Mouse (Mus musculus) midbrain, embryonic 11.5 days (tissue): Measurements from ENCODE around the gene Depdc1b. TPM values are rescaled to one million over a fixed set of nuclear protein-coding genes. Genes with fewer than 3 reads are reported as not detected.

Source experiments
- ATAC-seq: fragments of 200-750 bp; cut with Nextera tagmentation; 2 replicates; pipeline ENCODE4 v1.8.0; 2017; ENCODE audit warnings: moderate TSS enrichment, moderate library complexity; ENCODE audit not compliant: low FRiP score
- DNase-seq: peaks from one replicate; pipeline ENCODE4 v3.0.0; 2015; ENCODE audit warnings: low spot score; ENCODE audit errors: missing footprints
- H3K27ac ChIP-seq: fragments of 300-500 bp; sonication (generic); 2 replicates; pipeline ENCODE4 v1.5.1; 2014; ENCODE audit warnings: low read depth, low read length
- H3K27me3 ChIP-seq: fragments of 300-500 bp; sonication (generic); 2 replicates; pipeline ENCODE4 v1.6.1; 2014; ENCODE audit warnings: mild to moderate bottlenecking, low read length, moderate library complexity, mixed read lengths; ENCODE audit not compliant: control insufficient read depth, insufficient read depth
- H3K36me3 ChIP-seq: fragments of 300-500 bp; sonication (generic); 2 replicates; pipeline ENCODE4 v1.6.1; 2014; ENCODE audit warnings: mild to moderate bottlenecking, low read length, moderate library complexity, mixed read lengths; ENCODE audit not compliant: control insufficient read depth, insufficient read depth
- H3K4me1 ChIP-seq: fragments of 300-500 bp; sonication (generic); 2 replicates; pipeline ENCODE4 v1.6.1; 2014; ENCODE audit warnings: low read length; ENCODE audit not compliant: control insufficient read depth, insufficient read depth
- H3K4me2 ChIP-seq: fragments of 300-500 bp; sonication (generic); 2 replicates; pipeline ENCODE4 v1.6.1; 2014; ENCODE audit warnings: mild to moderate bottlenecking, moderate library complexity
- H3K4me3 ChIP-seq: fragments of 300-500 bp; sonication (generic); 2 replicates; pipeline ENCODE4 v1.5.1; 2014; ENCODE audit warnings: low read depth, low read length
- H3K9ac ChIP-seq: fragments of 300-500 bp; sonication (generic); 2 replicates; pipeline ENCODE4 v1.6.1; 2014; ENCODE audit warnings: low read length
- H3K9me3 ChIP-seq: fragments of 300-500 bp; sonication (generic); 2 replicates; pipeline ENCODE4 v1.6.1; 2016; ENCODE audit warnings: low read length; ENCODE audit not compliant: control insufficient read depth
- WGBS: fragments of 180-500 bp; shearing (Covaris S2); extraction: QIAGEN DNeasy Blood & Tissue Kit; methylation state at CpG from one replicate; pipeline ENCODE4 v1.1.7; 2014; 5-methylcytosine and 5-hydroxymethylcytosine counted together
- polyA plus RNA-seq: library from polyadenylated mRNA; unstranded; fragments of >200 nt; fragmentation: Nextera tagmentation; extraction: Ambion mirVana; gene quantifications from 2 replicates; pipeline ENCODE4 v1.2.1, GENCODE M21; 2014

Depdc1b gene
- polyA plus RNA-seq, result 16.8 and 17.3 TPM in 2 replicates

GRCm38 (mm10) chr13:108315702-108316486 lies at the start of gene Depdc1b:
TSS of gene Depdc1b (plus strand) at chr13:108316332.
- Histone ChIP-seq H3K27ac (0 out of 2 replicates have a peak within 1 kb of the TSS, but pooled peaks have one; percentile 27), H3K9ac (peak within 1 kb of the TSS; percentile 74), H3K36me3 (no peaks in the 10 kb centered on the region), H3K9me3 (no peaks in the 10 kb centered on the region), H3K4me2 (peak within 1 kb of the TSS; percentile 65), H3K4me1 (peaks cover 5% of the 10 kb centered on the region; the same call in 1 of the 2 replicates), H3K27me3 (no peaks in the 10 kb centered on the region), H3K4me3 (peak within 1 kb of the TSS; percentile 85)
- DNase-seq (peak; percentile 97), ATAC-seq (peak; percentile 99)
- 1% methylated on average over 48 of the region's 48 CpGs for WGBS

DNA sequence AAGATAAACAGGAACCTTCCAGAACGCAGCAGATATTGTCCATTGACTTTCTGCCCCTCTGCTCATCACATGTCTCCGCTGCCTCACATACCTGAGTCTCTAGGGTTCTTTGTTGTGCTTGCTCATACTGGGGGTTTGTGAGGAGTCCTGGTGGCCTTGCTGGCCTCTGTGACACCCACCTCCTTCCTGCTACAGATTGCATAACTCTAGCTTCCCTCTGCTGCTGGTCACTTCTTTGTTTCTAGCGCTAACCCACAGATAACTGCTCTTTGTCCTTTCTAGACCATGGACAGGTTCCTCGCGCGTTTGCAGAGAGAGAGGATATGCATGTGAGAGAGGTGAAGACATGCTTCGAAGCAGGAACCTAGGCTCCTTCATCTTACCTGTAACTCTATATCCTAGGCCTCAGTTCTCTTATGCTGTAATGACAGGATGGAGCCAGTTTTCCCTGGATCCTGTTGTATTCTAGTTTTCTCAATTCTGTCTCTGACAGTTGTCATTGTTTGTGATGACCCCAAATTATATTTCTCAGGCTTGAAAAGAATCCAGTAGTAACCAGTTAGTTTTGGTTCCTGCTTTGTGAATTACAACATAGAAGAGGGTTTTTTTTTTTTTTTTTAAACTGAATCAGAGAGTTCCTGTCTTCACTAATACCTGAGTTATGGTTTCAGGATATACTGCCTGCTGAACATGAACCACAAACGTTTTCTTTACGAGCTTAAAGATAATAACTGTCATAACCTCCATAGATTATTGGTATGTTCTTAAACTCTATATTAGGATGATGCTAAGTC lies 48.1 kb upstream of the Depdc1b start:
- H3K4me1 ChIP-seq, result no peaks in the 10 kb centered on the region
- H3K9me3 ChIP-seq, result no peaks in the 10 kb centered on the region
- no peak overlapping the region for H3K4me2 ChIP-seq
- H3K27me3 ChIP-seq, result no peaks in the 10 kb centered on the region
- no peak overlapping the region for H3K4me3 ChIP-seq
- no peak overlapping the region for H3K9ac ChIP-seq
- WGBS, result 88% methylated on average over 9 of the region's 9 CpGs
- ATAC-seq, result no peak
- DNase-seq, result no peak
- no peak overlapping the region for H3K27ac ChIP-seq
- H3K36me3 ChIP-seq, result no peaks in the 10 kb centered on the region

DNA sequence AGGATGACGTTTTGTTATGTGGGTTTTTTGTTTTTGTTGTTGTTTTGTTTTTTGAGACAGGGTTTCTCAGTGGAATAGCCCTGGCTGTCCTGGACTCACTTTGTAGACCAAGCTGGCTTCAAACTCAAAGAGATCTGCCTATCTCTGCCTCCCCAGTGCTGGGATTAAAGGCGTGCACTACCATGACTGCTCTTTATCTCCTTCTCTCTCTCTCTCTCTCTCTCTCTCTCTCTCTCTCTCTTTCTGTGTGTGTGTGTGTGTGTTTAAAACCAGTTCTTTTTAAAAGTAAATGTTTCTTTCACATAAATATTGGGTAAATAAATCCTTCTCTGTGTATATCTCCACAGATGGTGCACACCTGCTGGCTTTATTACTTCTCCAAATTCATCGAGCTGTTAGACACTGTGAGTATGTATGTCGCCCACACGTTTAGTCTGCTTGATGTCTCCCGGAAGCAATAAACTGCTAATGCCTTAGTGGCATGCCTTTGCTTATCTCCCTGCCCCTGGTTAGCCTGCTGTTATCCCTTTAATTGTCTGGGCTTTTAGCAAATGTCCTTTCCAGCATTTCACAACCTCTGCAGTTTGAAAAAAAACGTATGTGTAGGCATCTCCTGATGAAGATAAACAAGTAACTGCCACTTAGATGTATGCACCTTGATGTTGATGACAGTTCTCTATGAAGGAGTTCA lies 44.5 kb upstream of the Depdc1b start:
- ATAC-seq, result no peak
- H3K9me3 ChIP-seq, result no peaks in the 10 kb centered on the region
- H3K9ac ChIP-seq, result no peak overlapping the region
- no peak overlapping the region for H3K4me2 ChIP-seq
- no peaks in the 10 kb centered on the region for H3K27me3 ChIP-seq
- H3K36me3 ChIP-seq, result no peaks in the 10 kb centered on the region
- no peak overlapping the region for H3K27ac ChIP-seq
- H3K4me3 ChIP-seq, result no peak overlapping the region
- peaks cover 2% of the 10 kb centered on the region; the same call in 1 of the 2 replicates for H3K4me1 ChIP-seq
- no peak for DNase-seq
- whole genome bisulfite sequencing, result 81% methylated on average over 7 of the region's 7 CpGs

DNA sequence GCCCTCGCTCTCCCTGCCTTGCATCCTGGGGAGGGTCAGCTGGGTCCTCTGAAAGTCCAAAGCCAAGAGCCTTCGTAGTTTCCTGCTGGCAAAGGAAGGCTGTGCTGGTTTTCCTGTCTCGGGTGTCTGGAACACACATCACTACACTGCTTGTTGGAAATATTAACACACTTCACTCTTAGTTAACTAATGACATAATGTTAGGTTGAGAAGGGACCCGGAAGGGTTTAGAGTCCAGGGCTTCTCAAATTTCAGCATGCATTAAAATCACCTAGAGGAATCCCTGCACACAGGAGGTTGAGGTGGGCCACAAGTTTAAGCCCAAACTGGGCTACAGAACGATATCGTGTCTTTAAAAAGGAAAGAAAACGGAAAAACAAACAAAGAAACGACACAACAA lies 43.8 kb upstream of the Depdc1b start:
- H3K36me3 ChIP-seq, result no peaks in the 10 kb centered on the region
- peaks cover 2% of the 10 kb centered on the region; the same call in 1 of the 2 replicates for H3K4me1 ChIP-seq
- no peak overlapping the region for H3K4me2 ChIP-seq
- WGBS, result 85% methylated on average over 8 of the region's 8 CpGs
- H3K27me3 ChIP-seq, result no peaks in the 10 kb centered on the region
- no peaks in the 10 kb centered on the region for H3K9me3 ChIP-seq
- DNase-seq (no peak), ATAC-seq (no peak)
- no peak overlapping the region for H3K9ac ChIP-seq
- H3K27ac ChIP-seq, result no peak overlapping the region
- no peak overlapping the region for H3K4me3 ChIP-seq

DNA sequence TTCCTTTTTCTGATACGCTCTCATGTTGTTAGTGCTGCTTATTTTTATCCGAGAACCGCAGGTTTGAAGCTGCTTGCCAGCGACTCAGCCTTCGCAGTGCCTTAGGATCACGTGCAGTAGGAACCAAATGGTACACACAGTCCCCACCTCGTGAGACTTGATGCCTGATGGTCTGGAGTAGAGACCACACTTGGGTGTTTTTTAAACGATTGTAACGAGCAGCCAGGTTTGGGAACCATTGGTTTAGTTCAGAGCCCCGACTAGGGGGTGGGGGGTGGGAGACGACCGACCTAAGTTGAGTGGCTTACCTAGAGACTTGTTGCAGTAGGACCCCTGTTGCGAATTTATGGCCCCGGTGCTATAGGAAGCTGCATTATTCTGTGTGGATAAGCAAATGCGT lies 43.1 kb upstream of the Depdc1b start:
- no peaks in the 10 kb centered on the region for H3K36me3 ChIP-seq
- no peaks in the 10 kb centered on the region for H3K27me3 ChIP-seq
- H3K9me3 ChIP-seq, result no peaks in the 10 kb centered on the region
- 70% methylated on average over 15 of the region's 15 CpGs for WGBS
- H3K4me3 ChIP-seq, result no peak overlapping the region
- 0 out of 2 replicates have a peak, but pooled peaks have one; percentile 22 for ATAC-seq
- H3K27ac ChIP-seq, result no peak overlapping the region
- DNase-seq, result no peak
- H3K9ac ChIP-seq, result no peak overlapping the region
- no peak overlapping the region for H3K4me2 ChIP-seq
- H3K4me1 ChIP-seq, result peaks cover 2% of the 10 kb centered on the region; the same call in 1 of the 2 replicates

DNA sequence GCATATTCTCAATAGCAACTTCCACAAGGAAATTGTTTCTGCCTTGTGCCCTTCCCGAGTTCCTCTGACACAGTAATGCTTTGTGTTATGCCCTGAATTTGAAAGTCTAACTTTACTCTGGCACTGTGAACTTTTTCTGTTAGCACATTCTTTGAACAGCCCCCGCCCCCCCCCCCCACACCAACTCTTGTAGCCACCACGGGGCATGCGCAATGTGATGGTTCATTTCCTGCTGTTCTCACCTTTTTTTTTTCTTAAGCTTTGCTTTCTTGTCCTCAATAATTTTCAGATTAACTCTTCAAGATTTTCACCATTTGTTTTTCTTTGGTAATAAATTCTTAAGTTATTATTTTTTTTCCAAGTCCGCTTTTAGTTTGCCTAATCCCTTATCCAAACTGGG lies 42.7 kb upstream of the Depdc1b start:
- no peak for DNase-seq

GRCm38 (mm10) chr13:108276561-108276960 lies 39.6 kb upstream of the Depdc1b start:
- no peak for ATAC-seq
- 60% methylated on average over 1 of the region's 1 CpGs for WGBS
- DNase-seq, result no peak
- no peaks in the 10 kb centered on the region for H3K27me3 ChIP-seq
- H3K27ac ChIP-seq, result no peak overlapping the region
- H3K36me3 ChIP-seq, result no peaks in the 10 kb centered on the region
- no peak overlapping the region for H3K4me3 ChIP-seq
- no peak overlapping the region for H3K4me2 ChIP-seq
- H3K9me3 ChIP-seq, result no peaks in the 10 kb centered on the region
- no peak overlapping the region for H3K9ac ChIP-seq
- peaks cover 2% of the 10 kb centered on the region; the same call in 1 of the 2 replicates for H3K4me1 ChIP-seq

More for the DNA sequence above, 42.7 kb upstream of the Depdc1b start:
- no peaks in the 10 kb centered on the region for H3K9me3 ChIP-seq
- ATAC-seq, result no peak
- H3K4me2 ChIP-seq, result no peak overlapping the region
- H3K9ac ChIP-seq, result no peak overlapping the region
- WGBS, result 59% methylated on average over 5 of the region's 5 CpGs
- H3K4me3 ChIP-seq, result no peak overlapping the region
- H3K4me1 ChIP-seq, result peaks cover 2% of the 10 kb centered on the region; the same call in 1 of the 2 replicates
- no peaks in the 10 kb centered on the region for H3K27me3 ChIP-seq
- no peaks in the 10 kb centered on the region for H3K36me3 ChIP-seq
- no peak overlapping the region for H3K27ac ChIP-seq

DNA sequence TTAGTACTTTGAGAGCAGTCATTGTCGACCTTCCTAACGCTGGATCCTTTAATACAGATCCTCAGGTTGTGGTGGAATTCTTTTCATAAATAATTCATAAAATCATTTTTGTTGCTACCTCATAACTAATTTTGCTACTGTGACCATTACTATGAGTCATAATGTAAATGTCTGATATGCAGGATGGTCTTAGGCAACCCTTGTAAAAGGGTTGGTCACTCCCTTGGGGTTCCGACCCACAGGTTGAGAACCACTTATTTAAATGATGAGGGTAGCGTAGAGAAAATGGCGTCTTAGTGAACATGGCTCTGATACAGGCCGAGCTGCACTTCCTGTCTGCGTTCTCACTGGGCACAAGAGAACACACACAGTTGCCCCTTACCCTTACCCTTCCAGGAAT lies 38.8 kb upstream of the Depdc1b start:
- Histone ChIP-seq H3K27ac (no peak overlapping the region), H3K9me3 (no peaks in the 10 kb centered on the region), H3K36me3 (no peaks in the 10 kb centered on the region), H3K27me3 (no peaks in the 10 kb centered on the region), H3K4me3 (no peak overlapping the region), H3K4me1 (peaks cover 2% of the 10 kb centered on the region; the same call in 1 of the 2 replicates), H3K9ac (no peak overlapping the region), H3K4me2 (no peak overlapping the region)
- no peak for ATAC-seq
- WGBS, result 81% methylated on average over 7 of the region's 7 CpGs
- DNase-seq, result no peak
